Mouse (Mus musculus) brain, embryonic 14.5 days (tissue): ENCODE results near the gene Sh3bp5l. TPM values are rescaled to one million over a fixed set of nuclear protein-coding genes. Genes with fewer than 3 reads are reported as not detected.
"Not testable (repeated sequence)": the region's sequence is repeated elsewhere in the genome, so short reads cannot be mapped to it uniquely, and the experiment has no call there.

Source experiments
- DNase-seq: peaks from one replicate; pipeline ENCODE4 v3.0.0-alpha.2; 2011; ENCODE audit warnings: low read depth
- CTCF ChIP-seq: fragments of 200-500 bp; IDR thresholded peaks from 2 replicates; pipeline ENCODE4 v1.5.1; 2012; ENCODE audit warnings: inconsistent platforms, mild to moderate bottlenecking, moderate library complexity, borderline replicate concordance; ENCODE audit not compliant: insufficient read depth, insufficient read length; ENCODE audit errors: extremely low read depth
- POLR2A ChIP-seq: fragments of 200-500 bp; IDR thresholded peaks from 2 replicates; pipeline ENCODE4 v1.6.1; 2012; ENCODE audit warnings: mild to moderate bottlenecking, inconsistent platforms, borderline replicate concordance; ENCODE audit not compliant: poor library complexity, insufficient read depth, insufficient read length, severe bottlenecking; ENCODE audit errors: extremely low read depth
- polyA plus RNA-seq: library from polyadenylated mRNA; depleted of rRNA; stranded (reverse); fragments of >200 nt; gene quantifications from 2 replicates; pipeline ENCODE4 v1.2.3, GENCODE M21; 2012; rRNA removed

The Sh3bp5l gene
- polyA plus RNA-seq, 1 experiment = 39.9 TPM

- TF ChIP-seq CTCF = no peak
- no peak for TF ChIP-seq POLR2A
- no peak for DNase-seq
Measured at GRCm38 (mm10) chr11:58357042-58357441, 26.5 kb downstream of the Sh3bp5l start.

GRCm38 (mm10) chr11:58357844-58358534 is 27.5 kb downstream of the Sh3bp5l start:
- DNase-seq = no peak
- TF ChIP-seq POLR2A (no peak), CTCF (no peak)

DNA sequence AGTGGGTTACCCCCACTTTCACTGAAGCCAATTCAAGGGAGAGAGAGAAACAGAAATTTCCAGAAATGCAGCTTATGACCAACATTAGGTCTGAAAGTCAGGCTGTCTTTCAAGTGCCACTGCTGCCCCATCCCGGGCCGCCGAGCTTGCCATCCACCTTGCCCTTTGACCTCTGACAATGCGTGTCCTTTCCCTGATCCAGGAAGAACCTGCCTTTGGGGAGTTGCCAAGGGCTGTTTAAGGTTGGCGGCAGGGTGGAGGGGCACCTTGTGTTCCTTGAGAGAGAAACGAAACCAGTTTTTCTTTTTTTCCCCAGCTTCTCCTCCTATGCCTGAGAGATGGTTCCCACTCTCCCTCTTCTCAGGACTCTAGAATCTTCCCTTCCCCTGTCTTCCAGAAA is 32.0 kb downstream of the Sh3bp5l start:
- DNase-seq = not testable (repeated sequence)

DNA sequence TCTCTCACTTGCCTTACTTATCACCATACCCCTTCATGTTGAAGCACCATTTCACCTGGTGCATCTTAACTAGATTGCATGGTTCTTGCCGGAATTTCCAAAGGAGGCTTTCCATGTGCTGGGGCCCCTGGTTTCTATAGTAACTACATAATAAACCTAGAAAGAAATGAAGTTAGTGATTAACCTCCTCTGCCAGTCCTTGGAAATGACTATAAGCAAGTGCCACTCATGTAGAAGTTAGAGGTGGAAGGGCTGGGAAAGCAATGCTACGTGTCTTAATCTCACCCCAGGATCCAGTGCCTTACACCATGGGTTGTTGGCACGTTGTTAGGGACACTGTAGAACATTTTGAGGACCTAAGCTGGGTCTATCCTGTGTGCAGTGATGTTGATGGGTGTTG is 33.9 kb downstream of the Sh3bp5l start:
- TF ChIP-seq POLR2A (no peak), CTCF (no peak)
- DNase-seq = no peak

GRCm38 (mm10) chr11:58366191-58366590 is 35.7 kb downstream of the Sh3bp5l start:
- not testable (repeated sequence) for DNase-seq

- no peak for TF ChIP-seq POLR2A
- no peak for TF ChIP-seq CTCF
- DNase-seq = no peak
Measured at GRCm38 (mm10) chr11:58377273-58377672, 46.7 kb downstream of the Sh3bp5l start.

DNA sequence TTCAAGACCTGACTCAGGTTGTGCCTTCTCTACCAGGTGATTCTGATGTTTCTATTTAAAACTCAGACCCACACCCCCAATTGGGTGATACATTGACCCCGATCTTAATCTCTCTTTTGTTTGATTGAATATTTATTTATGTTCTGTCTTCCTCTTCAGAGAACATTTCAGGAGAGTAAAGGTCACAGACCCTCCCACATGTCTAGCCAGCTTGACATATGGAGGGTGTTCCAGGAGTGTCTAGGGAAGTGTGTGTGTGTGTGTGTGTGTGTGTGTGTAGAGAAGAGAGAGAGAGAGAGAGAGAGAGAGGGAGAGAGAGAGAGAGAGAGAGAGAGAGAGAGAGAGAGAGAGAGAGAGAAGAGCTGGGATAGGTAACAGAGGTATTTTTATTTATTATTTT is 47.2 kb downstream of the Sh3bp5l start:
- no peak for DNase-seq
- TF ChIP-seq POLR2A (no peak), CTCF (no peak)

DNA sequence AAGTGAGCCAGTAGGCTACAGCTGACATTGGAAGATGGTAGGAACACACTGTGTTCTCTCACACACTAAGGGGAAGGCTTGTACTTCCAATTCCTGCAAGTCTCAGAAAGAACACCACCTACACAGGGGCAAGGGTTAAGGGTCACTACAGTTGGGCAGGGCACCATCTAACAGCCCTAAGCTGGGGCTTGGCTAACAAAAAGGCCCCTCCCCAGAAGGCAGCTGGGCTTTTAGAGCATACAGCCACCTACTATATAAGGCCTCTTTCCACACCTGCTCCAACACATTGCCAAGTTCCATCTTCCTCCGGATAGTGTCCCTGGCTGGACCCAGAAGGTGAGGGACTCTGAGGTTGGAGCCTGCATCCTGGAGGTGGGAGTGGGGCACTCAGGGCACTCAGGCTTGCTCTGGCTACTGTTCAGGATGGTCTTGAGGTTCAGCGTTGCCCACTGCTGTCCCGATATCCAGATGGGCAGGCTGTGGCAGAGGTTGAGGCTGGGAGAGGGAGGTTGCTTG is 48.3 kb downstream of the Sh3bp5l start, which contains the start of gene Lypd8:
Gene Lypd8 (plus strand): TSS at position 281 of the 516 bp plus-strand sequence.
- no peak for DNase-seq
- TF ChIP-seq POLR2A = no peak
- no peak for TF ChIP-seq CTCF

GRCm38 (mm10) chr11:58379516-58379915 is 49.0 kb downstream of the Sh3bp5l start:
- DNase-seq = no peak
- TF ChIP-seq CTCF = no peak
- TF ChIP-seq POLR2A = no peak

GRCm38 (mm10) chr11:58382471-58382870 is 51.9 kb downstream of the Sh3bp5l start:
- DNase-seq = peak; percentile 31
- TF ChIP-seq CTCF = no peak
- TF ChIP-seq POLR2A = no peak

Other genes with a start within 250 kb of the Sh3bp5l start
- not detected in 2 replicates for gene Gm12248, start 237.6 kb upstream of the Sh3bp5l start, polyA plus RNA-seq
- gene Cnot8, start 226.6 kb upstream of the Sh3bp5l start, polyA plus RNA-seq = 103 and 123 TPM in 2 replicates
- 12.2 and 15.6 TPM in 2 replicates for gene Gemin5, start 162.2 kb upstream of the Sh3bp5l start, polyA plus RNA-seq
- 56.5 and 73.0 TPM in 2 replicates for gene Mrpl22, start 159.1 kb upstream of the Sh3bp5l start, polyA plus RNA-seq
- gene Igtp, start 131.2 kb upstream of the Sh3bp5l start, polyA plus RNA-seq = 0.82 and 1.2 TPM in 2 replicates
- gene Irgm2, start 131.1 kb upstream of the Sh3bp5l start, polyA plus RNA-seq = 0.61 and 1.2 TPM in 2 replicates
- not detected in 2 replicates for gene 4930438A08Rik, start 55.9 kb upstream of the Sh3bp5l start, polyA plus RNA-seq
- 43.0 and 83.0 TPM in 2 replicates for gene Zfp692, start 23.7 kb upstream of the Sh3bp5l start, polyA plus RNA-seq
- 41.9 and 47.0 TPM in 2 replicates for gene Zfp672, start 385 bp upstream of the Sh3bp5l start, polyA plus RNA-seq
- 0.27 and 0.34 TPM in 2 replicates for gene Lypd8, start 48.3 kb downstream of the Sh3bp5l start, polyA plus RNA-seq
- gene 1810065E05Rik, start 90.4 kb downstream of the Sh3bp5l start, polyA plus RNA-seq = not detected in 2 replicates
- not detected in 2 replicates for gene Gm12253, start 101.8 kb downstream of the Sh3bp5l start, polyA plus RNA-seq
- gene Lypd9, start 122.2 kb downstream of the Sh3bp5l start, polyA plus RNA-seq = not detected in 2 replicates
- gene Olfr30, start 131.5 kb downstream of the Sh3bp5l start, polyA plus RNA-seq = not detected in 2 replicates
- gene Olfr332, start 161.8 kb downstream of the Sh3bp5l start, polyA plus RNA-seq = not detected in 2 replicates
- not detected in 2 replicates for gene Olfr331, start 171.8 kb downstream of the Sh3bp5l start, polyA plus RNA-seq
- not detected in 2 replicates for gene Olfr330, start 204.1 kb downstream of the Sh3bp5l start, polyA plus RNA-seq
- not detected in 2 replicates for gene Olfr329-ps, start 215.7 kb downstream of the Sh3bp5l start, polyA plus RNA-seq
- not detected in 2 replicates for gene Olfr328, start 224.9 kb downstream of the Sh3bp5l start, polyA plus RNA-seq
- not detected in 2 replicates for gene Olfr224, start 239.8 kb downstream of the Sh3bp5l start, polyA plus RNA-seq
- not detected in 2 replicates for gene Olfr325, start 247.0 kb downstream of the Sh3bp5l start, polyA plus RNA-seq